Mouse (Mus musculus): ENCODE results near the gene Fbxo42. TPM values are rescaled to one million over a fixed set of nuclear protein-coding genes. Genes with fewer than 3 reads are reported as not detected.

Fbxo42 gene
- polyA plus RNA-seq, 2 experiments = 23.1 to 29.7 TPM

DNA sequence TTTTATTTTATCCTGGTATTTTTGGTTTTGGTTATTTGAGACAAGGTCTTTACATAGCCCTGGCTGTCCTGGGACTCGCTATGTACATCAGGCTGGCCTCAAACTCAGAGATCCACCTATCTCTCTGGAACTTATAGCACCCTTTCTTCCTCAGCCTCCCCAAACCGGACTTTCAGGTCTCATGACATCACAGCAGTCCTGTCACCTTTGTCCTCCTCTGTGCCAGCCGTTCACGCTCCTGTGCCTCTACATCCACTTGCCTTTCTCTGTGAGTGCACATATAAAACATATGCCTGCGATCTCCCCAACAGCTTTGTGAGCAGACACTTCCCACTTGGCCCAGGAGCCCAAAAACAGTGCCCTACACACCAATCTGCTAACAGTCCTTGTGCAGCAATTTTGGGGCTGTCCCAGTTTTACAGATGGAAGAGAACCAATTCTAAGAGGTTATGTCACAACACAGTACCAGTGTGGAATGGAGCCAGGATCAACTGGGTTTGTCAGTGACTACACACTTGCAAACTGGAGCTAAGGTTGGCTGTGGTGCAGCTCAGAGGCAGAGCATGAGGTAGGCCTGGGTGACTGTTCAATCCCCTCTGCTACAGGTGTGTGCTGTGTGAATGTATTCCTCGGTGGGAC, 16.9 kb upstream of the Fbxo42 start:
- no peak for TF ChIP-seq POLR2A (IDR thresholded peaks at IDR 0.05; ENCODE audit: borderline replicate concordance, extremely low read depth, insufficient read depth, insufficient read length)
- peak overlapping the region; percentile 72 for H3K27ac ChIP-seq (replicated peaks; ENCODE audit: low read depth, low read length)
- peaks cover 11% of the 10 kb centered on the region for H3K36me3 ChIP-seq (ENCODE audit: control insufficient read depth, insufficient read depth, low read length)
- H3K4me2 ChIP-seq (replicated peaks; ENCODE audit: low read depth, low read length, severe bottlenecking) = no peak overlapping the region
- no peak for ATAC-seq (ENCODE audit: low FRiP score, low read depth)
- WGBS = 77% methylated on average over 6 of the region's 6 CpGs
- no peaks in the 10 kb centered on the region for H3K27me3 ChIP-seq (ENCODE audit: control insufficient read depth, insufficient read depth, low read length)
- no peak overlapping the region for H3K9ac ChIP-seq (ENCODE audit: low read depth, low read length, severe bottlenecking)
- peaks cover 41% of the 10 kb centered on the region for H3K4me1 ChIP-seq (ENCODE audit: control insufficient read depth, insufficient read depth, low read length)
- no peak for DNase-seq (ENCODE audit: low spot score)
- H3K4me3 ChIP-seq (replicated peaks; ENCODE audit: low read length) = no peak overlapping the region
- H3K9me3 ChIP-seq (ENCODE audit: control insufficient read depth, low read length) = no peaks in the 10 kb centered on the region

GRCm38 (mm10) chr4:141131531-141132061, 16.1 kb upstream of the Fbxo42 start:
- WGBS = 33% methylated on average over 5 of the region's 5 CpGs
- DNase-seq (ENCODE audit: low spot score) = no peak
- H3K4me1 ChIP-seq (ENCODE audit: control insufficient read depth, insufficient read depth, low read length) = peaks cover 41% of the 10 kb centered on the region

GRCm38 (mm10) chr4:141132191-141132590, 15.5 kb upstream of the Fbxo42 start:
- peak overlapping the region; percentile 72 for H3K27ac ChIP-seq (replicated peaks; ENCODE audit: low read depth, low read length)
- no peaks in the 10 kb centered on the region for H3K9me3 ChIP-seq (ENCODE audit: control insufficient read depth, low read length)
- no peak for DNase-seq (ENCODE audit: low spot score)
- peaks cover 42% of the 10 kb centered on the region for H3K4me1 ChIP-seq (ENCODE audit: control insufficient read depth, insufficient read depth, low read length)
- no peak for TF ChIP-seq POLR2A (IDR thresholded peaks at IDR 0.05; ENCODE audit: borderline replicate concordance, extremely low read depth, insufficient read depth, insufficient read length)
- H3K4me2 ChIP-seq (replicated peaks; ENCODE audit: low read depth, low read length, severe bottlenecking) = no peak overlapping the region
- no peak for ATAC-seq (ENCODE audit: low FRiP score, low read depth)
- 0 out of 2 replicates have a peak overlapping the region, but pooled peaks have one; percentile 4 for H3K9ac ChIP-seq (ENCODE audit: low read depth, low read length, severe bottlenecking)
- H3K27me3 ChIP-seq (ENCODE audit: control insufficient read depth, insufficient read depth, low read length) = no peaks in the 10 kb centered on the region
- no peak overlapping the region for H3K4me3 ChIP-seq (replicated peaks; ENCODE audit: low read length)
- WGBS = 45% methylated on average over 8 of the region's 8 CpGs
- peaks cover 8% of the 10 kb centered on the region; the same call in 1 of the 2 replicates for H3K36me3 ChIP-seq (ENCODE audit: control insufficient read depth, insufficient read depth, low read length)

More at GRCm38 (mm10) chr4:141131531-141132061, 16.1 kb upstream of the Fbxo42 start:
- 0 out of 2 replicates have a peak, but pooled peaks have one; percentile 27 for ATAC-seq (ENCODE audit: low FRiP score, low read depth)
- peak overlapping the region; percentile 4; the same call in 1 of the 2 replicates for H3K9ac ChIP-seq (ENCODE audit: low read depth, low read length, severe bottlenecking)
- no peaks in the 10 kb centered on the region for H3K9me3 ChIP-seq (ENCODE audit: control insufficient read depth, low read length)
- no peak overlapping the region for H3K4me2 ChIP-seq (replicated peaks; ENCODE audit: low read depth, low read length, severe bottlenecking)
- no peaks in the 10 kb centered on the region for H3K27me3 ChIP-seq (ENCODE audit: control insufficient read depth, insufficient read depth, low read length)
- H3K4me3 ChIP-seq (replicated peaks; ENCODE audit: low read length) = no peak overlapping the region
- TF ChIP-seq POLR2A (IDR thresholded peaks at IDR 0.05; ENCODE audit: borderline replicate concordance, extremely low read depth, insufficient read depth, insufficient read length) = no peak
- peak overlapping the region; percentile 72 for H3K27ac ChIP-seq (replicated peaks; ENCODE audit: low read depth, low read length)
- H3K36me3 ChIP-seq (ENCODE audit: control insufficient read depth, insufficient read depth, low read length) = peaks cover 8% of the 10 kb centered on the region; the same call in 1 of the 2 replicates

- H3K4me1 ChIP-seq (ENCODE audit: control insufficient read depth, insufficient read depth, low read length) = peaks cover 48% of the 10 kb centered on the region
- no peaks in the 10 kb centered on the region for H3K27me3 ChIP-seq (ENCODE audit: control insufficient read depth, insufficient read depth, low read length)
- H3K36me3 ChIP-seq (ENCODE audit: control insufficient read depth, insufficient read depth, low read length) = peaks cover 8% of the 10 kb centered on the region; the same call in 1 of the 2 replicates
- no peak overlapping the region for H3K27ac ChIP-seq (replicated peaks; ENCODE audit: low read depth, low read length)
- H3K9ac ChIP-seq (ENCODE audit: low read depth, low read length, severe bottlenecking) = no peak overlapping the region
- no peak for TF ChIP-seq POLR2A (IDR thresholded peaks at IDR 0.05; ENCODE audit: borderline replicate concordance, extremely low read depth, insufficient read depth, insufficient read length)
- DNase-seq (ENCODE audit: low spot score) = no peak
- no peak overlapping the region for H3K4me2 ChIP-seq (replicated peaks; ENCODE audit: low read depth, low read length, severe bottlenecking)
- H3K9me3 ChIP-seq (ENCODE audit: control insufficient read depth, low read length) = no peaks in the 10 kb centered on the region
- 60% methylated on average over 8 of the region's 8 CpGs for WGBS
- no peak for ATAC-seq (ENCODE audit: low FRiP score, low read depth)
- H3K4me3 ChIP-seq (replicated peaks; ENCODE audit: low read length) = no peak overlapping the region
Observed at GRCm38 (mm10) chr4:141133227-141133626, 14.5 kb upstream of the Fbxo42 start.

- Histone ChIP-seq H3K36me3 (ENCODE audit: control insufficient read depth, insufficient read depth, low read length) (peaks cover 8% of the 10 kb centered on the region; the same call in 1 of the 2 replicates), H3K4me2 (replicated peaks; ENCODE audit: low read depth, low read length, severe bottlenecking) (no peak overlapping the region), H3K27ac (replicated peaks; ENCODE audit: low read depth, low read length) (peak overlapping the region; percentile 63; the same call in 1 of the 2 replicates), H3K9me3 (ENCODE audit: control insufficient read depth, low read length) (no peaks in the 10 kb centered on the region), H3K27me3 (ENCODE audit: control insufficient read depth, insufficient read depth, low read length) (no peaks in the 10 kb centered on the region), H3K4me1 (ENCODE audit: control insufficient read depth, insufficient read depth, low read length) (peaks cover 51% of the 10 kb centered on the region), H3K4me3 (replicated peaks; ENCODE audit: low read length) (no peak overlapping the region), H3K9ac (ENCODE audit: low read depth, low read length, severe bottlenecking) (no peak overlapping the region)
- WGBS = 53% methylated on average over 8 of the region's 8 CpGs
- no peak for TF ChIP-seq POLR2A (IDR thresholded peaks at IDR 0.05; ENCODE audit: borderline replicate concordance, extremely low read depth, insufficient read depth, insufficient read length)
- no peak for ATAC-seq (ENCODE audit: low FRiP score, low read depth)
- no peak for DNase-seq (ENCODE audit: low spot score)
Observed at GRCm38 (mm10) chr4:141134031-141134441, 13.7 kb upstream of the Fbxo42 start.
